Mouse (Mus musculus): ENCODE measurements around the gene Zfp738. TPM values are rescaled to one million over a fixed set of nuclear protein-coding genes. Genes with fewer than 3 reads are reported as not detected.
"Not testable (repeated sequence)": the region's sequence is repeated elsewhere in the genome, so short reads cannot be mapped to it uniquely, and the experiment has no call there.

Zfp738 gene
- polyA plus RNA-seq (2015; fragmentation: Nextera tagmentation; extraction: Ambion mirVana) = 12.8 and 13.3 TPM in 2 replicates

DNA sequence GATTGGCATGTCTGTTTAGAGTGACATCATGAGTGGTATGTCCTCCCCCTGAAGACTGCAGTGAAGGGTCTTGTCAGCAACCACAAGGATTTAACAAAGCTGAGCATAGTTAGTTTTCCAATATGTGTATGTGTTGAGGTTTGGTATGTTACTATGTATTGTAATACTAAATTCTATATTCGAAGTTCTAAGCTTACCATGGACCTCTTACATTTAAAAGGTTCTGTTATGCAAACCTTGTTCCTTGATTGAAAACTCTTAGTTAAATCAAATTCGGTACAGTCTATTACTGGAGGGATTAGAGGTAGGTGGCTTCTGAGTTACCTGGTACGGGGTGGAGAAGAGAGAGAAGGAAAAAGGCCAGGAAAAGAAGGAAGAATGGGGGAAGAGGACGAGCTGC, at the start of gene Zfp738:
Zfp738 (minus strand) TSS at position 101 of the 400 bp plus-strand sequence.
- no peak for ATAC-seq (ENCODE audit: low FRiP score)
- 85% methylated on average over 4 of the region's 4 CpGs for WGBS
- Histone ChIP-seq H3K4me1 (peaks cover 9% of the 10 kb centered on the region), H3K27ac (replicated peaks) (no peak within 1 kb of the TSS), H3K4me3 (replicated peaks) (no peak within 1 kb of the TSS), H3K4me2 (no peak within 1 kb of the TSS), H3K27me3 (replicated peaks) (no peaks in the 10 kb centered on the region), H3K9ac (replicated peaks) (no peak within 1 kb of the TSS), H3K36me3 (no peaks in the 10 kb centered on the region), H3K9me3 (replicated peaks) (no peaks in the 10 kb centered on the region)

DNA sequence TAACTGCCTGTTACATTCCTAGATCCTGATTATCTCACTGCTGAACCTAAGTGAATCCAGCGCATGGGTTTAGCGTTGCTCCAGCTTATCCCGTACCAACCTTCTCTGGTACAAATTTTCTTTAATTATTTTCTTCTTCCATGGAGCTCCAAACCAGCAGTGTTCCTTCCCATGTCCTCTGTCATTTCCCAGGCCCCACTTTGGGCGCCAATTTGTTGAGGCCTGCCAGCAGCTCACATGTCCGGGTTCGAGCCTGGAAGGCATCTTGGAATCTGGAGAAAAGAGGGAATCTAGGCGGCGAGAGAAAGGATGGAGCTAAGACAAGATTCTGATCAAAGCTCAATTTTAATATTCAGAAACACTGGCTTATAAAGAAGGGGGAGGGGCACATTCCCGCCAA, 47.5 kb upstream of the Zfp738 start:
- not testable (repeated sequence) for H3K4me2 ChIP-seq; H3K4me1 ChIP-seq; H3K9ac ChIP-seq (replicated peaks); H3K27me3 ChIP-seq (replicated peaks); H3K27ac ChIP-seq (replicated peaks); H3K4me3 ChIP-seq (replicated peaks); H3K9me3 ChIP-seq (replicated peaks); H3K36me3 ChIP-seq; ATAC-seq (ENCODE audit: low FRiP score)
- WGBS = 96% methylated on average over 9 of the region's 9 CpGs

DNA sequence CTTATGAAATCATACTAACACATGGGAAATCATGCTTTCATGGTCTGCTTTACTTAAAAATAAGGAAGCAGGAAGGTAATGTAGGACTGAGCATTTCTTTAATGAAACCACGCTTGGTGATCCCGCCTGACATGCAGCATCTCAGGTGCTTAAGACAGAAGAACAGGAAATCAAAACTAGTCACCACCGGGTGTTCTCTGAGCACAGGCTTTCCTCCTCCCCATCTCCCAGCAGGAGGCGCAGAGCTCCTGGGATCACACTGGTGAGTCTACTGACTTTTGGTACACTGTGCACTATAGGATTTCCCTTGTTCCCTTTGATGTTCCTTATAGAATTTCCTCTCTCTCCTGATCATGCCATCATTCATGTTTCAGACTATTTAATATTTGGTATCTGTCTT, 42.6 kb upstream of the Zfp738 start:
- Histone ChIP-seq H3K4me2 (peak overlapping the region; percentile 70), H3K9ac (replicated peaks) (peak overlapping the region; percentile 56), H3K27ac (replicated peaks) (peak overlapping the region; percentile 56; the same call in 1 of the 2 replicates), H3K4me1 (peaks cover 21% of the 10 kb centered on the region), H3K4me3 (replicated peaks) (peak overlapping the region; percentile 55)
- not testable (repeated sequence) for H3K9me3 ChIP-seq (replicated peaks); H3K27me3 ChIP-seq (replicated peaks); H3K36me3 ChIP-seq
- WGBS = 53% methylated on average over 4 of the region's 4 CpGs
- ATAC-seq (ENCODE audit: low FRiP score) = peak; percentile 67

DNA sequence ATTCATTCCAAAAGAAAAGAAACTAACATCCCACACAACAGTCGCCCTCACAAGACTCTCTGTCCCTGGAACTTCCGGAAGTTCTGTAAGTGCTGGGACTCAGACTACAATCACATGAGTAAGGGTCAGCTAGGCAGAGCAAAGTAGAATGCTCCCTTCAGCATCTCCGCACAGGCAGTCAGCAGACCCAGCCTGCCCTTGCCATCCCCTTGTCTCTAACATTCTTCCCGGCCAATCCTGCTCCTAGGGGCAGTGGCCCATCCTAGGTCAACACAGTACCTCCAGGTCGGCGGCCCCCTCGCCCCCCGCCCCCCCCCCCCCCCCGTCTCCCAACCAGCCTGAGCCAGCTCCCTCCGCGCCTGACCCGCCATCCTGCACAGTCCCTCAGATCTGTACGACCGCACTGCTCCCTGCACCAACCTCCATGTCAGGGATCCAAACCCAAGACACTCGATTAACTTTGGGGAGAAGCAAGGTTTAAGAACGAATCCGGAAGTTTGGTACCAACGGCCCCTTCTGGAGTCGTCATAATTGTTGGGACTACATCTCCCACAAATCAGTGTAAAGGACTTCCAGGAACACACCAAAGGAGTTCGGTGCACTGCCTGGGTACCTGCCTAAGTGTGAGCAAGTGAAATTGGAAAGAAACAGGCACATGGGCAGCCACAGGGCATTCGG, 41.9 kb upstream of the Zfp738 start, which contains the start of gene Zfp65:
Zfp65 (minus strand) TSS at position 533 of the 678 bp plus-strand sequence.
- 7% methylated on average over 16 of the region's 21 CpGs for WGBS

DNA sequence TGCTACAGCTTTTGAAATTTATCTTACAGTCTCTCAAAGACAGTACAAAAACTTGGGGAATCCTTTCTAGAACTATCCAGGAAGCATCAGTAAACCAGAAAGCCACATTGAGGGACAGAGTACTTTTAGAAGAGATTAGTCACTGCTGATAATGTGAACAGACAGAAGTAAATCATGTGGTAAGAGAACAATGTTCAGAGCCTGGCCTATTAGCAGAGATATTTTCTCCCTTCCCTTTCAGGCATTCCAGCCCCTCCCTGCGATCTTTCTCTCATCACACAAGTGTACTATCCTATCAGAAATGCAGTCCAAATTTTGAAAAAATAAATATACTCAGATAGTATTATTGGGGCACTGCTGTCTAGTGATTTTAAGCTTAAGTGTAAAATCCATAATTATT, 41.2 kb upstream of the Zfp738 start:
- Histone ChIP-seq H3K27ac (replicated peaks) (no peak overlapping the region), H3K9ac (replicated peaks) (no peak overlapping the region), H3K9me3 (replicated peaks) (no peaks in the 10 kb centered on the region), H3K4me3 (replicated peaks) (peak overlapping the region; percentile 55), H3K27me3 (replicated peaks) (no peaks in the 10 kb centered on the region), H3K4me1 (peaks cover 23% of the 10 kb centered on the region), H3K4me2 (peak overlapping the region; percentile 70), H3K36me3 (no peaks in the 10 kb centered on the region)
- no peak for ATAC-seq (ENCODE audit: low FRiP score)
- 80% methylated on average over 1 of the region's 1 CpGs for WGBS

More for the DNA sequence above, 41.9 kb upstream of the Zfp738 start, which contains the start of gene Zfp65:
- H3K27me3 ChIP-seq (replicated peaks) = no peaks in the 10 kb centered on the region
- H3K4me2 ChIP-seq = peak within 1 kb of the TSS; percentile 70
- H3K36me3 ChIP-seq = no peaks in the 10 kb centered on the region
- H3K27ac ChIP-seq (replicated peaks) = peak within 1 kb of the TSS; percentile 56
- H3K9ac ChIP-seq (replicated peaks) = peak within 1 kb of the TSS; percentile 56
- H3K4me1 ChIP-seq = peaks cover 21% of the 10 kb centered on the region
- H3K4me3 ChIP-seq (replicated peaks) = peak within 1 kb of the TSS; percentile 55
- H3K9me3 ChIP-seq (replicated peaks) = no peaks in the 10 kb centered on the region
- ATAC-seq (ENCODE audit: low FRiP score) = peak; percentile 91

DNA sequence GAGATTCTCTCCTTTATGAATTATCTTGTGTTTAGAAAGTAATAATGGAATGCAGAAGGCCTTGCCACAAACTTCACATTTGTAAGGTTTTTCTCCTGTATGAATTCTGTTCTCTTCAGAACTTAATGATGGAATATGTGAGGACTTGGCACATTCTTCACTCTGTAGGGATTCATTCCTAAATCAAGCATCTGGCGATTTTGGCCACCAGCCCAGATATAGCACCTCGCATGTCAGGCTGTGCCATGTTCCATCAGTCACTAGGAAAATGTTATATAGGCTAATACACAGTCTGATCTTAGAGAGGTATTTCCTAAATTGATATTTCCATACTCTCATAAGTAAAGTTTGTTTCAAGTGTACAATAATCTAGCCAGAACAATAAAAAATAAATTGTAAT, 38.5 kb upstream of the Zfp738 start:
- peaks cover 26% of the 10 kb centered on the region for H3K4me1 ChIP-seq
- H3K9me3 ChIP-seq (replicated peaks); H3K27ac ChIP-seq (replicated peaks); ATAC-seq (ENCODE audit: low FRiP score); H3K27me3 ChIP-seq (replicated peaks); H3K36me3 ChIP-seq; H3K4me2 ChIP-seq; H3K9ac ChIP-seq (replicated peaks); H3K4me3 ChIP-seq (replicated peaks): not testable (repeated sequence)
- 83% methylated on average over 2 of the region's 2 CpGs for WGBS

DNA sequence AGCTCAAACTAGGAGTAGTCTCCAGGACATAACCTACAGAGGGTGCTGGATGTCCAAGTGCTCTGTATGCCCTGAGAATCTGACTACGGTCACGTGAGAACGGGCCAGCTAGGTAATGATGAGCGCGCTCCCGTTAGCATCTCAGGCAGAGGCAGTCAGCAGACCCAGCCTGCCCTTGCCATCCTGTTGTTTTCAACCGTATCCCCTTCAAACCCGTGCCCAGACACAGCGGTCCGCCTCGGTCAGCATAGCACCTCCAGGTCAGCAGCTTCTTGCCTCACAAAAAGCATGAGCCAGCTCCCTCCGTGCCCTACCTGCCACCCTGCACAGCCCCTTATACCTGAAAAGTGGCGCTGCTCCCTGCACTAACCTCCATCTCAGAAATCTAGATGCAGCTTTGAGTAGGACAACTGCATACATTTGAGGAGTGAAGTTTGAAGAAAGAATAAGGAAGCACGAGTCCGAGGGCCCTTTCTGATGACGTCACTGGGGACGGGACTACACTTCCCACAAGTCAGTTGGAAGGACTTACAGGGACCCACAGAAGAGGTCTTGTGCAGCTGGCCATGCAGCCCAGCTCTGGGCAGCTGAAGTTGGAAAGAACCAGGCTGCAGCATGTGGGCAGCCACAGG, 37.1 kb upstream of the Zfp738 start:
- ATAC-seq (ENCODE audit: low FRiP score) = peak; percentile 95
- Histone ChIP-seq H3K9me3 (replicated peaks) (no peaks in the 10 kb centered on the region), H3K9ac (replicated peaks) (peak overlapping the region; percentile 85), H3K4me2 (peak overlapping the region; percentile 86), H3K4me3 (replicated peaks) (peak overlapping the region; percentile 88), H3K4me1 (peaks cover 17% of the 10 kb centered on the region), H3K36me3 (no peaks in the 10 kb centered on the region), H3K27ac (replicated peaks) (peak overlapping the region; percentile 80), H3K27me3 (replicated peaks) (no peaks in the 10 kb centered on the region)
- under 1% methylated on average over 17 of the region's 17 CpGs for WGBS

DNA sequence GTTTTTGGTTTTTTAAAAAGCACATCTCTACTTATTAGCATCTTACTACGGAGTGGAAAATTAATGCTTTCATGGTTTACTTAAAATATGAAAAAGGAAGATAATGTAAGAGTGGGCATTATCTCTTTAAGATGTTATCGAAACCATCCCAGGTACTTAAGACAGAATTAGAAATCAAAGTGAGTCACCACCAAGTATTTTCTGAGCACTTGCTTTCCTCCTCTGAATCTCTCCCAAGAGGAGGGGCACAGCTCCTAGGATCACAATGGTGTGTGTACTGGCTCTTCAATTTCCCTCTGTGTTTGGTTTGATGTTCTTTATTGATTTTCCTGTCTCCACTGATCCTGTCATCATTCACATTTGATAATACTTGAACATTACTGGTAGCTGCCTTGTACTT, 3.0 kb downstream of the Zfp738 start:
- not testable (repeated sequence) for H3K27me3 ChIP-seq (replicated peaks); H3K36me3 ChIP-seq; H3K9ac ChIP-seq (replicated peaks); H3K4me1 ChIP-seq; H3K27ac ChIP-seq (replicated peaks); H3K9me3 ChIP-seq (replicated peaks)
- WGBS = 61% methylated on average over 2 of the region's 2 CpGs
- ATAC-seq (ENCODE audit: low FRiP score) = peak; percentile 65
- Histone ChIP-seq H3K4me2 (peak overlapping the region; percentile 81), H3K4me3 (replicated peaks) (peak overlapping the region; percentile 79)

DNA sequence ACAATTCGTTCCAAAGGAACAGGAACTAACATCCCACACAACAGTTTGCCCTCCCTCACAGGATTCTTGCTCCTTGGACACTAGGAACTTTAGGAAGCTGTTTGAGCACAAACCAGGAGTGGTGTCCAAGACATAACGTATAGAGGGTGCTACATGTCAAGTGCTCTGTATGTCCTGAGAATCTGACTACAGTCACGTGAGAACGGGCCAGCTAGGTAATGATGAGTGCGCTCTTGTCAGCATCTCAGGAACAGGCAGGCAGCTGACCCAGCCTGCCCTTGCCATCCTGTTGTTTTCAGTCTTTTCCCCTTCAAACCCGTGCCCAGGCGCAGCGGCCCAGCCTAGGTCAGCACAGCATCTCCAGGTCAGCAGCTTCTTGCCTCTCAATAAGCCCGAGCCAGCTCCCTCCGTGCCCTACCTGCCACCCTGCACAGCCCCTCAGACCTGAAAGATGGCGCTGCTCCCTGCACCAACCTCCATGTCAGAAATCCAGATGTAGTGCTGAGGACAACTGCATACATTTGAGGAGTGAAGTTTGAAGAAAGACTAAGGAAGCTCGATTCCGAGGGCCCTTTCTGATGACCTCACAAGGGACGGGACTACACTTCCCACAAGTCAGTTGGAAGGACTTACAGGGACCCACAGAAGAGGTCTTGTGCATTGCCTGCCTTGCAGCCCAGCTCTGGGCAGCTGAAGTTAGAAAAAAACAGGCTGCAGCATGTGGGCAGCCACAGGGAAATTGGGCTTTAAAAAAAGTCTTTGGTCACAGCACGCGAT, 3.7 kb downstream of the Zfp738 start:
- 12% methylated on average over 16 of the region's 16 CpGs for WGBS

DNA sequence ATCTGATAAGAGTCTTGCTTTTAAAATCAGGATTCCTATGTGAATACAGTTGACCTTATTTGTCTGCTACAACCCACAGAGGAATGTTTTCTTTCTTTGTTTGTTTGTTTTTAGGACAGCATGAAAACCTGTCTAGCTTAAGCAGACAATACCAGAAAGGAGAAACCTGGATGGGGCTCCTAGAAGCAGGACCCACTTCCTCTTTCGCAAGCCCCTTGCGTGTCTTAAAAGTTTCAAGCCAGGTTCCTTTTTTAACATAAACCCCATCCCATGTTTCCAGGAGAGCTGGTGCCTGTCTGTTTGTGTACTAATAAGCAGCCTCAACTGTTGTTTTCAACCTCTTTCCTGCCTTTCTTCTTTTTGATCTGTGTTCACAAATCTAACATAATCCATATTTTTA, 12.0 kb downstream of the Zfp738 start:
- no peak overlapping the region for H3K4me2 ChIP-seq
- H3K4me1 ChIP-seq = no peaks in the 10 kb centered on the region
- no peak overlapping the region for H3K27ac ChIP-seq (replicated peaks)
- H3K4me3 ChIP-seq (replicated peaks) = no peak overlapping the region
- ATAC-seq (ENCODE audit: low FRiP score) = no peak
- H3K27me3 ChIP-seq (replicated peaks) = no peaks in the 10 kb centered on the region
- 99% methylated on average over 2 of the region's 2 CpGs for WGBS
- H3K9ac ChIP-seq (replicated peaks) = no peak overlapping the region
- peaks cover 14% of the 10 kb centered on the region for H3K36me3 ChIP-seq
- no peaks in the 10 kb centered on the region for H3K9me3 ChIP-seq (replicated peaks)

More for the DNA sequence above, 3.7 kb downstream of the Zfp738 start:
- Histone ChIP-seq H3K9ac (replicated peaks) (peak overlapping the region; percentile 79), H3K27ac (replicated peaks) (peak overlapping the region; percentile 56; the same call in 1 of the 2 replicates), H3K4me3 (replicated peaks) (peak overlapping the region; percentile 79), H3K4me2 (peak overlapping the region; percentile 81)
- ATAC-seq (ENCODE audit: low FRiP score) = peak; percentile 100
- not testable (repeated sequence) for H3K9me3 ChIP-seq (replicated peaks); H3K36me3 ChIP-seq; H3K4me1 ChIP-seq; H3K27me3 ChIP-seq (replicated peaks)

DNA sequence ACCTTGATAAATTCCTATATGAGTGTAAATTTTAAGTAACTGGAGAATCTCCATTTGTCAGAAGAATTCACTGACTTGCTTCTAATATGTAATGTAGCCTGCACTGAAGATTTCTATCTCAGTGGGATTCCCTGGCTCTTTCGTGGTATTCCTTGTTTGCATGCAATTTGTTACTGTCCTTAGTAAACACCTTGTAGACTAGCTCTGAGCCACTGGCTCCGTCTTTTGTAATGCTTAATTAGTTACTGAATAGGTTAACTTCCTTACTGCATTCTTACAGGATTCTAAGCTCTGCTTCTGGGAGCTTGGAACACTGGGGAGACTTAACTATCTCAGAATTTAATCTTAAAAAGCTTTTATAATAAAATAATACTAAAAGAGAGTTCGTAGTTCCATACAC, 34.4 kb downstream of the Zfp738 start:
- Histone ChIP-seq H3K27ac (replicated peaks) (no peak overlapping the region), H3K36me3 (no peaks in the 10 kb centered on the region), H3K4me1 (no peaks in the 10 kb centered on the region), H3K4me3 (replicated peaks) (no peak overlapping the region), H3K9ac (replicated peaks) (no peak overlapping the region), H3K9me3 (replicated peaks) (no peaks in the 10 kb centered on the region), H3K27me3 (replicated peaks) (no peaks in the 10 kb centered on the region), H3K4me2 (no peak overlapping the region)
- ATAC-seq (ENCODE audit: low FRiP score) = no peak
- WGBS = 40% methylated on average over 3 of the region's 3 CpGs
